Mouse (Mus musculus): ENCODE results near the gene Specc1. TPM values are rescaled to one million over a fixed set of nuclear protein-coding genes. Genes with fewer than 3 reads are reported as not detected.

Specc1 gene
- polyA plus RNA-seq, 1 experiment from 2014 or later: 12.0 TPM

GRCm38 (mm10) chr11:62166503-62166902, 209.9 kb downstream of the Specc1 start:
- no peak for ATAC-seq (ENCODE audit: borderline replicate concordance, extremely low read depth, low FRiP score, low TSS enrichment)
- H3K9ac ChIP-seq: no peak overlapping the region
- no peak overlapping the region for H3K27ac ChIP-seq
- no peak overlapping the region for H3K4me2 ChIP-seq
- no peak overlapping the region for H3K4me3 ChIP-seq
- 74% methylated on average over 3 of the region's 3 CpGs for WGBS
- no peaks in the 10 kb centered on the region for H3K27me3 ChIP-seq
- H3K4me1 ChIP-seq: no peaks in the 10 kb centered on the region; the same call in 1 of the 2 replicates
- H3K36me3 ChIP-seq: no peaks in the 10 kb centered on the region
- no peaks in the 10 kb centered on the region for H3K9me3 ChIP-seq

GRCm38 (mm10) chr11:62168146-62168545, 211.6 kb downstream of the Specc1 start:
- Histone ChIP-seq H3K27me3 (no peaks in the 10 kb centered on the region), H3K9me3 (no peaks in the 10 kb centered on the region), H3K9ac (no peak overlapping the region), H3K4me2 (no peak overlapping the region), H3K36me3 (no peaks in the 10 kb centered on the region), H3K4me1 (no peaks in the 10 kb centered on the region; the same call in 1 of the 2 replicates), H3K4me3 (no peak overlapping the region), H3K27ac (no peak overlapping the region)
- ATAC-seq (ENCODE audit: borderline replicate concordance, extremely low read depth, low FRiP score, low TSS enrichment): no peak
- WGBS: 89% methylated on average over 3 of the region's 3 CpGs

- H3K4me2 ChIP-seq: no peak overlapping the region
- no peaks in the 10 kb centered on the region for H3K4me1 ChIP-seq
- no peaks in the 10 kb centered on the region for H3K27me3 ChIP-seq
- H3K9me3 ChIP-seq: no peaks in the 10 kb centered on the region
- WGBS: 81% methylated on average over 10 of the region's 10 CpGs
- H3K9ac ChIP-seq: no peak overlapping the region
- H3K27ac ChIP-seq: no peak overlapping the region
- H3K4me3 ChIP-seq: no peak overlapping the region
- no peak for ATAC-seq (ENCODE audit: borderline replicate concordance, extremely low read depth, low FRiP score, low TSS enrichment)
- no peaks in the 10 kb centered on the region for H3K36me3 ChIP-seq
Observed at GRCm38 (mm10) chr11:62177395-62178113, 221.0 kb downstream of the Specc1 start.

GRCm38 (mm10) chr11:62180791-62181190, 224.2 kb downstream of the Specc1 start:
- H3K27me3 ChIP-seq: no peaks in the 10 kb centered on the region
- no peaks in the 10 kb centered on the region for H3K9me3 ChIP-seq
- H3K9ac ChIP-seq: no peak overlapping the region
- H3K4me2 ChIP-seq: no peak overlapping the region
- no peaks in the 10 kb centered on the region for H3K4me1 ChIP-seq
- no peak for ATAC-seq (ENCODE audit: borderline replicate concordance, extremely low read depth, low FRiP score, low TSS enrichment)
- no peaks in the 10 kb centered on the region for H3K36me3 ChIP-seq
- H3K4me3 ChIP-seq: no peak overlapping the region
- 81% methylated on average over 6 of the region's 6 CpGs for WGBS
- no peak overlapping the region for H3K27ac ChIP-seq

- no peaks in the 10 kb centered on the region for H3K9me3 ChIP-seq
- H3K36me3 ChIP-seq: no peaks in the 10 kb centered on the region
- H3K4me1 ChIP-seq: no peaks in the 10 kb centered on the region
- no peak overlapping the region for H3K4me3 ChIP-seq
- ATAC-seq (ENCODE audit: borderline replicate concordance, extremely low read depth, low FRiP score, low TSS enrichment): no peak
- no peaks in the 10 kb centered on the region for H3K27me3 ChIP-seq
- H3K4me2 ChIP-seq: no peak overlapping the region
- WGBS: 82% methylated on average over 4 of the region's 4 CpGs
- H3K27ac ChIP-seq: no peak overlapping the region
- H3K9ac ChIP-seq: no peak overlapping the region
Observed at GRCm38 (mm10) chr11:62184900-62185299, 228.3 kb downstream of the Specc1 start.

GRCm38 (mm10) chr11:62187074-62187473, 230.5 kb downstream of the Specc1 start:
- H3K9ac ChIP-seq: no peak overlapping the region
- H3K9me3 ChIP-seq: no peaks in the 10 kb centered on the region
- H3K27ac ChIP-seq: no peak overlapping the region
- H3K27me3 ChIP-seq: no peaks in the 10 kb centered on the region
- H3K4me3 ChIP-seq: no peak overlapping the region
- WGBS: 71% methylated on average over 8 of the region's 8 CpGs
- no peaks in the 10 kb centered on the region for H3K36me3 ChIP-seq
- H3K4me2 ChIP-seq: no peak overlapping the region
- ATAC-seq (ENCODE audit: borderline replicate concordance, extremely low read depth, low FRiP score, low TSS enrichment): no peak
- no peaks in the 10 kb centered on the region for H3K4me1 ChIP-seq

- Histone ChIP-seq H3K4me1 (no peaks in the 10 kb centered on the region), H3K36me3 (no peaks in the 10 kb centered on the region), H3K4me2 (no peak overlapping the region), H3K4me3 (no peak overlapping the region), H3K27me3 (no peaks in the 10 kb centered on the region), H3K27ac (no peak overlapping the region), H3K9me3 (no peaks in the 10 kb centered on the region), H3K9ac (no peak overlapping the region)
- WGBS: 71% methylated on average over 3 of the region's 3 CpGs
- ATAC-seq (ENCODE audit: borderline replicate concordance, extremely low read depth, low FRiP score, low TSS enrichment): no peak
Observed at GRCm38 (mm10) chr11:62192050-62192449, 235.5 kb downstream of the Specc1 start.

GRCm38 (mm10) chr11:62193116-62193515, 236.6 kb downstream of the Specc1 start:
- H3K27me3 ChIP-seq: no peaks in the 10 kb centered on the region
- H3K4me1 ChIP-seq: no peaks in the 10 kb centered on the region
- no peaks in the 10 kb centered on the region for H3K9me3 ChIP-seq
- H3K9ac ChIP-seq: no peak overlapping the region
- H3K4me2 ChIP-seq: no peak overlapping the region
- no peaks in the 10 kb centered on the region for H3K36me3 ChIP-seq
- 87% methylated on average over 3 of the region's 3 CpGs for WGBS
- H3K4me3 ChIP-seq: no peak overlapping the region
- no peak for ATAC-seq (ENCODE audit: borderline replicate concordance, extremely low read depth, low FRiP score, low TSS enrichment)
- H3K27ac ChIP-seq: no peak overlapping the region

- no peak for ATAC-seq (ENCODE audit: borderline replicate concordance, extremely low read depth, low FRiP score, low TSS enrichment)
Observed at GRCm38 (mm10) chr11:62194217-62194616, 237.7 kb downstream of the Specc1 start.

GRCm38 (mm10) chr11:62200901-62201512, 244.4 kb downstream of the Specc1 start:
- no peak overlapping the region for H3K4me3 ChIP-seq
- H3K4me1 ChIP-seq: peaks cover 12% of the 10 kb centered on the region
- no peaks in the 10 kb centered on the region for H3K27me3 ChIP-seq
- no peak overlapping the region for H3K9ac ChIP-seq
- 34% methylated on average over 5 of the region's 5 CpGs for WGBS
- H3K36me3 ChIP-seq: no peaks in the 10 kb centered on the region
- no peak overlapping the region for H3K4me2 ChIP-seq
- no peak; the same call in 1 of the 2 replicates for ATAC-seq (ENCODE audit: borderline replicate concordance, extremely low read depth, low FRiP score, low TSS enrichment)
- peak overlapping the region; percentile 24; the same call in 1 of the 2 replicates for H3K27ac ChIP-seq
- H3K9me3 ChIP-seq: no peaks in the 10 kb centered on the region

More at GRCm38 (mm10) chr11:62194217-62194616, 237.7 kb downstream of the Specc1 start:
- H3K27me3 ChIP-seq: no peaks in the 10 kb centered on the region
- no peak overlapping the region for H3K4me3 ChIP-seq
- H3K9me3 ChIP-seq: no peaks in the 10 kb centered on the region
- no peak overlapping the region for H3K9ac ChIP-seq
- H3K27ac ChIP-seq: no peak overlapping the region
- H3K36me3 ChIP-seq: no peaks in the 10 kb centered on the region
- no peak overlapping the region for H3K4me2 ChIP-seq
- H3K4me1 ChIP-seq: no peaks in the 10 kb centered on the region

GRCm38 (mm10) chr11:62202645-62203044, 246.1 kb downstream of the Specc1 start:
- ATAC-seq (ENCODE audit: borderline replicate concordance, extremely low read depth, low FRiP score, low TSS enrichment): no peak
- Histone ChIP-seq H3K27ac (no peak overlapping the region), H3K9ac (no peak overlapping the region), H3K4me2 (no peak overlapping the region), H3K27me3 (no peaks in the 10 kb centered on the region), H3K4me3 (no peak overlapping the region), H3K9me3 (no peaks in the 10 kb centered on the region), H3K4me1 (peaks cover 12% of the 10 kb centered on the region), H3K36me3 (no peaks in the 10 kb centered on the region)
- 73% methylated on average over 1 of the region's 1 CpGs for WGBS

GRCm38 (mm10) chr11:62209111-62209510, 252.5 kb downstream of the Specc1 start:
- no peak for ATAC-seq (ENCODE audit: borderline replicate concordance, extremely low read depth, low FRiP score, low TSS enrichment)
- no peak overlapping the region for H3K4me3 ChIP-seq
- H3K27ac ChIP-seq: no peak overlapping the region
- H3K9me3 ChIP-seq: no peaks in the 10 kb centered on the region
- no peak overlapping the region for H3K4me2 ChIP-seq
- H3K27me3 ChIP-seq: no peaks in the 10 kb centered on the region
- no peaks in the 10 kb centered on the region for H3K36me3 ChIP-seq
- peaks cover 4% of the 10 kb centered on the region; the same call in 1 of the 2 replicates for H3K4me1 ChIP-seq
- 86% methylated on average over 2 of the region's 2 CpGs for WGBS
- no peak overlapping the region for H3K9ac ChIP-seq
